Mouse (Mus musculus) stomach, embryonic 14.5 days (tissue): ENCODE measurements at regions not wholly inside any gene's neighbourhood (a gene's known extent, or its start where the extent isn't known, plus 50 kb on each side); places are given as distances from the start of the nearest gene placed in this dataset.
"Not testable (repeated sequence)": the region's sequence is repeated elsewhere in the genome, so short reads cannot be mapped to it uniquely, and the experiment has no call there.

Experiments used
- ATAC-seq: fragments of 200-750 bp; cut with Nextera tagmentation; 2 replicates; pipeline ENCODE4 v1.8.0; 2017; ENCODE audit warnings: low read depth, moderate TSS enrichment; ENCODE audit not compliant: insufficient number of reproducible peaks, insufficient read depth, low FRiP score
- H3K27ac ChIP-seq: fragments of 300-500 bp; sonication (generic); 2 replicates; pipeline ENCODE4 v1.5.1; 2014; ENCODE audit warnings: mild to moderate bottlenecking, low read length, moderate library complexity, mixed read lengths
- H3K27me3 ChIP-seq: fragments of 300-500 bp; sonication (generic); 2 replicates; pipeline ENCODE4 v1.6.1; 2014; ENCODE audit warnings: low read length, control low read depth, mixed read lengths; ENCODE audit not compliant: control insufficient read depth, insufficient read depth
- H3K36me3 ChIP-seq: fragments of 300-500 bp; sonication (generic); 2 replicates; pipeline ENCODE4 v1.6.1; 2014; ENCODE audit warnings: mild to moderate bottlenecking, control low read depth, low read length, moderate library complexity, mixed read lengths; ENCODE audit not compliant: control insufficient read depth, insufficient read depth
- H3K4me1 ChIP-seq: fragments of 300-500 bp; sonication (generic); 2 replicates; pipeline ENCODE4 v1.6.1; 2014; ENCODE audit warnings: low read length, control low read depth, mixed read lengths; ENCODE audit not compliant: control insufficient read depth, insufficient read depth
- H3K4me2 ChIP-seq: fragments of 300-500 bp; sonication (generic); replicated peaks from 2 replicates; pipeline ENCODE4 v1.6.1; 2014; ENCODE audit warnings: low read depth, low read length, control low read depth
- H3K4me3 ChIP-seq: fragments of 300-500 bp; sonication (generic); 2 replicates; pipeline ENCODE4 v1.5.1; 2014; ENCODE audit warnings: low read depth, low read length, control low read depth
- H3K9ac ChIP-seq: fragments of 300-500 bp; sonication (generic); replicated peaks from 2 replicates; pipeline ENCODE4 v1.6.1; 2014; ENCODE audit warnings: low read depth, mild to moderate bottlenecking, control low read depth, low read length, moderate library complexity, mixed read lengths
- H3K9me3 ChIP-seq: fragments of 300-500 bp; sonication (generic); 2 replicates; pipeline ENCODE4 v1.6.1; 2016; ENCODE audit warnings: low read depth, low read length, control low read depth; ENCODE audit not compliant: control insufficient read depth
- WGBS: fragments of 180-500 bp; shearing (Covaris S2); extraction: QIAGEN DNeasy Blood & Tissue Kit; methylation state at CpG from one replicate; pipeline ENCODE4 v1.1.7; 2014; 5-methylcytosine and 5-hydroxymethylcytosine counted together

- no peak for ATAC-seq
These were observed 208.4 kb downstream of the Amd2 start for GRCm38 (mm10) chr10:35503328-35503727.

GRCm38 (mm10) chr10:35502620-35503019 lies 209.1 kb downstream of the Amd2 start:
- ATAC-seq = peak; percentile 82
- H3K9ac ChIP-seq = no peak overlapping the region
- no peaks in the 10 kb centered on the region for H3K4me1 ChIP-seq
- H3K27ac ChIP-seq = no peak overlapping the region
- no peak overlapping the region for H3K4me2 ChIP-seq
- H3K27me3 ChIP-seq = no peaks in the 10 kb centered on the region
- H3K9me3 ChIP-seq = no peaks in the 10 kb centered on the region
- H3K4me3 ChIP-seq = no peak overlapping the region
- WGBS = 23% methylated on average over 3 of the region's 3 CpGs
- H3K36me3 ChIP-seq = no peaks in the 10 kb centered on the region

More at GRCm38 (mm10) chr10:35503328-35503727, 208.4 kb downstream of the Amd2 start:
- WGBS = 87% methylated on average over 1 of the region's 1 CpGs
- Histone ChIP-seq H3K4me1 (no peaks in the 10 kb centered on the region), H3K9ac (no peak overlapping the region), H3K4me2 (no peak overlapping the region), H3K9me3 (no peaks in the 10 kb centered on the region), H3K27me3 (no peaks in the 10 kb centered on the region), H3K27ac (no peak overlapping the region), H3K36me3 (no peaks in the 10 kb centered on the region), H3K4me3 (no peak overlapping the region)

- Histone ChIP-seq H3K9ac (no peak overlapping the region), H3K36me3 (no peaks in the 10 kb centered on the region), H3K4me2 (no peak overlapping the region), H3K4me1 (no peaks in the 10 kb centered on the region), H3K9me3 (no peaks in the 10 kb centered on the region), H3K27me3 (no peaks in the 10 kb centered on the region), H3K4me3 (no peak overlapping the region), H3K27ac (no peak overlapping the region)
- 66% methylated on average over 1 of the region's 1 CpGs for WGBS
- ATAC-seq = no peak
These were observed 209.6 kb downstream of the Amd2 start for GRCm38 (mm10) chr10:35502075-35502474.

- WGBS = 82% methylated on average over 5 of the region's 5 CpGs
- not testable (repeated sequence) for H3K36me3 ChIP-seq, H3K27ac ChIP-seq, H3K9me3 ChIP-seq, H3K27me3 ChIP-seq, ATAC-seq, H3K4me2 ChIP-seq, H3K9ac ChIP-seq, H3K4me1 ChIP-seq, H3K4me3 ChIP-seq
These were observed 232.9 kb downstream of the Amd2 start for GRCm38 (mm10) chr10:35478786-35479185.

GRCm38 (mm10) chr10:35446471-35446870 lies 265.2 kb downstream of the Amd2 start:
- H3K27me3 ChIP-seq = no peaks in the 10 kb centered on the region
- H3K9ac ChIP-seq = no peak overlapping the region
- 90% methylated on average over 1 of the region's 1 CpGs for WGBS
- ATAC-seq = no peak
- no peaks in the 10 kb centered on the region for H3K4me1 ChIP-seq
- H3K4me2 ChIP-seq = no peak overlapping the region
- H3K36me3 ChIP-seq = no peaks in the 10 kb centered on the region
- H3K27ac ChIP-seq = no peak overlapping the region
- H3K4me3 ChIP-seq = no peak overlapping the region
- no peaks in the 10 kb centered on the region for H3K9me3 ChIP-seq

GRCm38 (mm10) chr10:35444916-35445315 lies 266.8 kb downstream of the Amd2 start:
- Histone ChIP-seq H3K4me2 (no peak overlapping the region), H3K4me3 (no peak overlapping the region), H3K27me3 (no peaks in the 10 kb centered on the region), H3K4me1 (no peaks in the 10 kb centered on the region), H3K9ac (no peak overlapping the region), H3K36me3 (no peaks in the 10 kb centered on the region), H3K27ac (no peak overlapping the region), H3K9me3 (no peaks in the 10 kb centered on the region)
- WGBS = 84% methylated on average over 4 of the region's 4 CpGs
- ATAC-seq = no peak

GRCm38 (mm10) chr10:35443911-35444310 lies 267.8 kb downstream of the Amd2 start:
- H3K4me1 ChIP-seq = no peaks in the 10 kb centered on the region

More at GRCm38 (mm10) chr10:35443911-35444310, 267.8 kb downstream of the Amd2 start:
- Histone ChIP-seq H3K9me3 (no peaks in the 10 kb centered on the region), H3K4me3 (no peak overlapping the region), H3K4me2 (no peak overlapping the region), H3K27ac (no peak overlapping the region), H3K9ac (no peak overlapping the region), H3K36me3 (no peaks in the 10 kb centered on the region), H3K27me3 (no peaks in the 10 kb centered on the region)
- WGBS = 95% methylated on average over 1 of the region's 1 CpGs
- no peak for ATAC-seq
